In genomic region chr12:79838181-79838961, GRCm38 (mm10) we compare ENCODE assay signal across 8 mouse cellular contexts.
DNase-seq lines count a peak whose midpoint lies in the region; ATAC-seq and TF ChIP-seq lines count a peak whose summit lies in the region.

No protein-coding gene starts in this region.

- no peak overlapping the region for H3K9ac ChIP-seq in intestine, embryonic 14.5 days (ENCODE audit: low read length)
- no peak overlapping the region for H3K9ac ChIP-seq in limb, embryonic 14.5 days (ENCODE audit: low read depth, low read length, severe bottlenecking)
- no peak overlapping the region for H3K9ac ChIP-seq in neural tube, embryonic 14.5 days (replicated peaks; ENCODE audit: low read depth, low read length)

- no peak overlapping the region for H3K4me3 ChIP-seq in brown adipose tissue, adult 24 weeks (ENCODE audit: insufficient read depth, low read depth, low read length)
- no peak overlapping the region for H3K4me3 ChIP-seq in intestine, embryonic 14.5 days (ENCODE audit: low read depth, low read length)
- no peak overlapping the region for H3K4me3 ChIP-seq in limb, embryonic 14.5 days (replicated peaks; ENCODE audit: low read length)
- H3K4me3 ChIP-seq in neural tube, embryonic 14.5 days (ENCODE audit: low read depth, low read length): no peak overlapping the region

- WGBS in intestine, embryonic 14.5 days: 54% methylated on average over 6 of the region's 6 CpGs
- 67% methylated on average over 6 of the region's 6 CpGs for WGBS in limb, embryonic 14.5 days
- WGBS in neural tube, embryonic 14.5 days: 45% methylated on average over 6 of the region's 6 CpGs

- H3K27ac ChIP-seq in brown adipose tissue, adult 24 weeks (replicated peaks; ENCODE audit: low read depth, low read length): peak overlapping the region; percentile 72
- H3K27ac ChIP-seq in intestine, embryonic 14.5 days (ENCODE audit: low read depth): peak overlapping the region; percentile 66
- H3K27ac ChIP-seq in limb, embryonic 14.5 days (replicated peaks; ENCODE audit: low read depth, low read length): peak overlapping the region; percentile 22; the same call in 1 of the 2 replicates
- peak overlapping the region; percentile 48; the same call in 1 of the 2 replicates for H3K27ac ChIP-seq in neural tube, embryonic 14.5 days (ENCODE audit: low read depth, low read length)

- no peaks in the 10 kb centered on the region for H3K27me3 ChIP-seq in intestine, embryonic 14.5 days (replicated peaks; ENCODE audit: control insufficient read depth, insufficient read depth, low read length)
- no peaks in the 10 kb centered on the region for H3K27me3 ChIP-seq in limb, embryonic 14.5 days (ENCODE audit: control insufficient read depth, insufficient read depth, low read length)
- no peaks in the 10 kb centered on the region for H3K27me3 ChIP-seq in neural tube, embryonic 14.5 days (ENCODE audit: control insufficient read depth, insufficient read depth, low read length)

- no peak for ATAC-seq in intestine, embryonic 14.5 days (replicated peaks; ENCODE audit: low FRiP score, low TSS enrichment, low read depth)
- no peak for ATAC-seq in limb, embryonic 14.5 days (ENCODE audit: low FRiP score, low read depth)
- ATAC-seq in neural tube, embryonic 14.5 days (ENCODE audit: low read depth): peak; percentile 44; the same call in 1 of the 2 replicates

- H3K4me1 ChIP-seq in brown adipose tissue, adult 24 weeks (ENCODE audit: control insufficient read depth, insufficient read depth, insufficient read length, low read length): peaks cover 35% of the 10 kb centered on the region
- peaks cover 56% of the 10 kb centered on the region for H3K4me1 ChIP-seq in intestine, embryonic 14.5 days (replicated peaks; ENCODE audit: control insufficient read depth, insufficient read depth, low read length)
- peaks cover 43% of the 10 kb centered on the region for H3K4me1 ChIP-seq in limb, embryonic 14.5 days (ENCODE audit: control insufficient read depth, insufficient read depth, low read length)
- peaks cover 16% of the 10 kb centered on the region for H3K4me1 ChIP-seq in neural tube, embryonic 14.5 days (ENCODE audit: control insufficient read depth, insufficient read depth, low read length)

- no peak overlapping the region for H3K4me2 ChIP-seq in intestine, embryonic 14.5 days (ENCODE audit: low read length)
- H3K4me2 ChIP-seq in limb, embryonic 14.5 days (replicated peaks; ENCODE audit: low read depth, low read length, severe bottlenecking): no peak overlapping the region
- no peak overlapping the region for H3K4me2 ChIP-seq in neural tube, embryonic 14.5 days (ENCODE audit: low read depth, low read length)

- no peaks in the 10 kb centered on the region for H3K36me3 ChIP-seq in intestine, embryonic 14.5 days (ENCODE audit: control insufficient read depth, insufficient read depth, low read length)
- H3K36me3 ChIP-seq in limb, embryonic 14.5 days (ENCODE audit: control insufficient read depth, insufficient read depth, low read length): no peaks in the 10 kb centered on the region
- no peaks in the 10 kb centered on the region for H3K36me3 ChIP-seq in neural tube, embryonic 14.5 days (ENCODE audit: control insufficient read depth, insufficient read depth, low read length)

- intact Hi-C loops in left cerebral cortex, postnatal 4 days (cut with DNase I): no loop called here
- intact Hi-C loops in gastrocnemius, postnatal 36 days (cut with DNase I): no loop called here

- H3K9me3 ChIP-seq in intestine, embryonic 14.5 days (ENCODE audit: control insufficient read depth, low read length): no peaks in the 10 kb centered on the region
- no peaks in the 10 kb centered on the region for H3K9me3 ChIP-seq in limb, embryonic 14.5 days (ENCODE audit: control insufficient read depth, low read length)
- H3K9me3 ChIP-seq in neural tube, embryonic 14.5 days (ENCODE audit: control insufficient read depth, low read length): no peaks in the 10 kb centered on the region

- TF ChIP-seq POLR2A in limb, embryonic 14.5 days (IDR thresholded peaks at IDR 0.05; ENCODE audit: borderline replicate concordance, extremely low read depth, insufficient read depth, insufficient read length): no peak

- DNase-seq in left cerebral cortex, adult 11 months (ENCODE audit: low spot score): peak; percentile 48
- DNase-seq in left cerebral cortex, postnatal 4 days: no peak
- peak; percentile 58 to 68 for DNase-seq in gastrocnemius, postnatal 36 days
- DNase-seq in intestine, embryonic 14.5 days (ENCODE audit: low spot score): no peak
- DNase-seq in limb, embryonic 14.5 days (ENCODE audit: low spot score): peak; percentile 55
- DNase-seq in cerebellum, postnatal 36 days: no peak

Comparison
In these comparisons a context has a peak if more than half of its experiments do, and no peak if none do; other contexts are left out.
1. DNase-seq: peak in left cerebral cortex, adult 11 months (single experiment), gastrocnemius, postnatal 36 days (2 of 2) and limb, embryonic 14.5 days (single experiment); none in left cerebral cortex, postnatal 4 days (single experiment), intestine, embryonic 14.5 days (single experiment) and cerebellum, postnatal 36 days (0 of 2).
2. H3K27ac ChIP-seq: peak in every context shown above with its lines; median percentile 72 in brown adipose tissue, adult 24 weeks; 66 in intestine, embryonic 14.5 days; 48 in neural tube, embryonic 14.5 days; 22 in limb, embryonic 14.5 days.